Mouse (Mus musculus) CH12.LX (cell line): ENCODE data around the gene Pus3. TPM values are rescaled to one million over a fixed set of nuclear protein-coding genes. Genes with fewer than 3 reads are reported as not detected.

Experiments
- DNase-seq: peaks from one replicate; pipeline ENCODE4 v3.0.0-alpha.2; 2013; ENCODE audit errors: extremely low read depth
- H3K27ac ChIP-seq: 2 replicates; pipeline ENCODE4 v1.5.1; 2012; ENCODE audit warnings: low read depth, mild to moderate bottlenecking, control low read depth, moderate library complexity; ENCODE audit not compliant: insufficient read depth
- H3K27me3 ChIP-seq: replicated peaks from 2 replicates; pipeline ENCODE3; 2012; ENCODE audit warnings: inconsistent platforms
- H3K36me3 ChIP-seq, 2 experiments: replicated peaks in 1 of 2; 2 replicates each; pipeline versions ENCODE3 to v1.6.1; 2012; ENCODE audit warnings: inconsistent platforms in 1 of 2, low read length in 1 of 2, mild to moderate bottlenecking in 1 of 2, mixed read lengths in 1 of 2, moderate library complexity in 1 of 2; ENCODE audit not compliant: control insufficient read depth in 1 of 2, insufficient read depth in 1 of 2
- H3K4me1 ChIP-seq, 2 experiments: 2 replicates each; pipeline ENCODE4 v1.6.1; 2012; ENCODE audit warnings: inconsistent platforms in 1 of 2, moderate library complexity in 1 of 2; ENCODE audit not compliant: insufficient read depth in 2 of 2, control insufficient read depth in 1 of 2
- H3K4me2 ChIP-seq: 2 replicates; pipeline ENCODE4 v1.6.1; 2012; ENCODE audit warnings: low read depth, mild to moderate bottlenecking, control low read depth; ENCODE audit not compliant: poor library complexity, insufficient read depth, severe bottlenecking
- H3K4me3 ChIP-seq, 3 experiments: fragments of 150-350 bp in 1 of 3; sonication (generic) in 1 of 3; replicated peaks in 1 of 3; 2 replicates each; pipeline versions ENCODE3 to v1.5.1; 2011 to 2012; ENCODE audit warnings: low read depth in 2 of 3, low read length in 2 of 3, mild to moderate bottlenecking in 2 of 3, moderate library complexity in 2 of 3, control low read depth in 1 of 3, improper control_type of control experiment in 1 of 3, inconsistent platforms in 1 of 3, mixed read lengths in 1 of 3; ENCODE audit not compliant: poor library complexity in 1 of 3
- H3K79me2 ChIP-seq: replicated peaks from 2 replicates; pipeline ENCODE4 v1.6.1; 2012; ENCODE audit warnings: mild to moderate bottlenecking, moderate library complexity; ENCODE audit not compliant: control insufficient read depth, poor library complexity, insufficient read depth, severe bottlenecking; ENCODE audit errors: extremely low read depth
- H3K9ac ChIP-seq: 2 replicates; pipeline ENCODE4 v1.6.1; 2012; ENCODE audit warnings: low read depth, mild to moderate bottlenecking, control low read depth, moderate library complexity; ENCODE audit not compliant: insufficient read depth
- H3K9me3 ChIP-seq: replicated peaks from 2 replicates; pipeline ENCODE3; 2012; ENCODE audit warnings: low read length, inconsistent platforms, mixed read lengths
- BHLHE40 ChIP-seq: IDR thresholded peaks from 2 replicates; pipeline ENCODE4 v1.6.1; 2011; ENCODE audit warnings: mild to moderate bottlenecking, low read depth, low read length, improper control_type of control experiment
- E2F4 ChIP-seq: IDR thresholded peaks from 2 replicates; pipeline ENCODE4 v1.6.1; 2011; ENCODE audit warnings: low read depth, low read length, improper control_type of control experiment; ENCODE audit not compliant: insufficient replicate concordance
- ELF1 ChIP-seq: IDR thresholded peaks from 2 replicates; pipeline ENCODE4 v1.6.1; 2014; ENCODE audit warnings: low read depth, mild to moderate bottlenecking, inconsistent platforms, low read length, improper control_type of control experiment
- HCFC1 ChIP-seq: IDR thresholded peaks from 2 replicates; pipeline ENCODE4 v1.6.1; 2012; ENCODE audit warnings: low read depth, mild to moderate bottlenecking, inconsistent platforms, low read length, improper control_type of control experiment
- KAT2A ChIP-seq: IDR thresholded peaks from 2 replicates; pipeline ENCODE4 v1.6.1; 2012; ENCODE audit warnings: low read length, improper control_type of control experiment, inconsistent platforms; ENCODE audit not compliant: insufficient replicate concordance
- MAFK ChIP-seq: IDR thresholded peaks from 2 replicates; pipeline ENCODE4 v1.6.1; 2011; ENCODE audit warnings: low read length, improper control_type of control experiment; ENCODE audit not compliant: insufficient replicate concordance
- MAZ ChIP-seq: IDR thresholded peaks from 2 replicates; pipeline ENCODE4 v1.6.1; 2012; ENCODE audit warnings: low read depth, mild to moderate bottlenecking, inconsistent platforms, low read length, improper control_type of control experiment, moderate library complexity
- MXI1 ChIP-seq: IDR thresholded peaks from 2 replicates; pipeline ENCODE4 v1.6.1; 2011; ENCODE audit warnings: mild to moderate bottlenecking, low read depth, low read length, improper control_type of control experiment
- MYC ChIP-seq: IDR thresholded peaks from 2 replicates; pipeline ENCODE4 v1.6.1; 2011; ENCODE audit warnings: low read depth, mild to moderate bottlenecking, improper control_type of control experiment, low read length
- TBP ChIP-seq: conservative IDR thresholded peaks from 2 replicates; pipeline ENCODE4 v1.6.1; 2011; ENCODE audit warnings: low read depth, low read length, improper control_type of control experiment
- USF2 ChIP-seq: conservative IDR thresholded peaks from 2 replicates; pipeline ENCODE4 v1.6.1; 2011; ENCODE audit warnings: low read depth, low read length, improper control_type of control experiment
- ZMIZ1 ChIP-seq: IDR thresholded peaks from 2 replicates; pipeline ENCODE4 v1.6.1; 2012; ENCODE audit warnings: low read depth, mild to moderate bottlenecking, inconsistent platforms, low read length, improper control_type of control experiment
- dilution Hi-C: fragments of 300-500 bp; cut with MboI; formaldehyde crosslinking; loops from 2 replicates; pipeline ENCODE4 v1.14.3; 2020; ENCODE audit warnings: low sequenced_read_pairs; ENCODE audit not compliant: extremely low pct_unique_long_range_greater_than_20kb, extremely low pct_ligation_motif_present
- in situ Hi-C: fragments of 300-500 bp; cut with MboI; formaldehyde crosslinking; loops from 3 replicates; pipeline ENCODE4 v1.14.3; 2019; ENCODE audit warnings: low sequenced_read_pairs, low pct_ligation_motif_present, low pct_unique_long_range_greater_than_20kb, mixed read lengths
- polyA plus RNA-seq: library from polyadenylated mRNA; unstranded; fragments of >175 nt; gene quantifications from 2 replicates; pipeline ENCODE4 v1.2.1, GENCODE M21; 2012; ENCODE audit warnings: low read depth; ENCODE audit not compliant: insufficient read length
- total RNA-seq, 2 experiments: library from RNA; depleted of rRNA; stranded (reverse); fragments of 300-350 nt in 1 of 2; fragments of >200 nt in 1 of 2; gene quantifications; 2 replicates each; pipeline ENCODE4 v1.2.3; 2012 to 2014

The Pus3 gene
- total and polyA plus RNA-seq, 3 experiments: 18.0 to 40.8 (median 21.8) TPM

GRCm38 (mm10) chr9:35539001-35539750 lies 19.2 kb upstream of the Pus3 start:
- no peak overlapping the region for H3K9ac ChIP-seq
- H3K27ac ChIP-seq: no peak overlapping the region
- H3K9me3 ChIP-seq: no peaks in the 10 kb centered on the region
- H3K36me3 ChIP-seq: no peaks in the 10 kb centered on the region
- no peak for DNase-seq
- no peak overlapping the region for H3K4me2 ChIP-seq
- no peaks in the 10 kb centered on the region for H3K79me2 ChIP-seq
- dilution Hi-C loops: loop anchor here (25.0 kb wide), 1 partner anchor 252 kb away; no protein-coding TSS in a partner anchor
- no peaks in the 10 kb centered on the region for H3K27me3 ChIP-seq
- in situ Hi-C loops: loop anchor here (25.0 kb wide), 1 partner anchor 502 kb away; no protein-coding TSS in a partner anchor
- H3K4me3 ChIP-seq: no peak overlapping the region
- TF ChIP-seq KAT2A: no peak
- peaks cover 6 to 38% of the 10 kb centered on the region in 2 experiments; a peak in 3 of 4 replicates for H3K4me1 ChIP-seq

DNA sequence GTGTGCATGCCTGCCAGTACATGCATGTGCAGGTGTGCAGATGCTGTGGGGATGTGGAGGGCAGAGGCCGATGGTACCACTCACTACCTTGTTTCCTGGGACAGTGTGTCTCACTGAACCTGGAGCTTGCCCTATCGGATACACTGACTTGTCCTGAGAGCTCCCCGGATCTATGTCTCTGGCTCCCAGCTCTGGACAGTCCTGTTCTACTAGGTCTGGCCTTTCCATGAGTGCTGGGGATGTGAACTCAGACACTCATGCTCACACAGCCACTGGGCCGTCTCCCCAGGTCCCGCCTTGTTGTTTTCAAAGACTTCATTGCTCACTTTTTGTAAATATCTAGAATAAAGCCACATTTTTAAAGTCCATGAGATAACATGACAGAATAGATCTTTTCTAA lies 17.4 kb upstream of the Pus3 start:
- no peaks in the 10 kb centered on the region for H3K36me3 ChIP-seq
- dilution Hi-C loops: loop anchor here (25.0 kb wide), 1 partner anchor 254 kb away; no protein-coding TSS in a partner anchor
- H3K79me2 ChIP-seq: no peaks in the 10 kb centered on the region
- no peak overlapping the region for H3K4me2 ChIP-seq
- DNase-seq: no peak
- H3K4me1 ChIP-seq: peaks cover 9 to 37% of the 10 kb centered on the region in 2 experiments
- H3K9me3 ChIP-seq: no peaks in the 10 kb centered on the region
- no peak overlapping the region for H3K27ac ChIP-seq
- H3K27me3 ChIP-seq: no peaks in the 10 kb centered on the region
- H3K9ac ChIP-seq: no peak overlapping the region
- in situ Hi-C loops: loop anchor here (10.0 to 25.0 kb wide), 2 partner anchors 336 to 504 kb away; partner anchors contain the start of genes Srpr and Tirap
- no peak for TF ChIP-seq MXI1
- TF ChIP-seq BHLHE40: no peak
- no peak for TF ChIP-seq E2F4
- TF ChIP-seq MAFK: no peak
- TF ChIP-seq MAZ: no peak
- no peak for TF ChIP-seq USF2
- TF ChIP-seq ZMIZ1: no peak
- no peak for TF ChIP-seq TBP
- TF ChIP-seq MYC: no peak
- no peak for TF ChIP-seq ELF1
- TF ChIP-seq HCFC1: no peak
- no peak overlapping the region for H3K4me3 ChIP-seq
